Mouse (Mus musculus): Measurements from ENCODE around the gene Lgals3.

DNA sequence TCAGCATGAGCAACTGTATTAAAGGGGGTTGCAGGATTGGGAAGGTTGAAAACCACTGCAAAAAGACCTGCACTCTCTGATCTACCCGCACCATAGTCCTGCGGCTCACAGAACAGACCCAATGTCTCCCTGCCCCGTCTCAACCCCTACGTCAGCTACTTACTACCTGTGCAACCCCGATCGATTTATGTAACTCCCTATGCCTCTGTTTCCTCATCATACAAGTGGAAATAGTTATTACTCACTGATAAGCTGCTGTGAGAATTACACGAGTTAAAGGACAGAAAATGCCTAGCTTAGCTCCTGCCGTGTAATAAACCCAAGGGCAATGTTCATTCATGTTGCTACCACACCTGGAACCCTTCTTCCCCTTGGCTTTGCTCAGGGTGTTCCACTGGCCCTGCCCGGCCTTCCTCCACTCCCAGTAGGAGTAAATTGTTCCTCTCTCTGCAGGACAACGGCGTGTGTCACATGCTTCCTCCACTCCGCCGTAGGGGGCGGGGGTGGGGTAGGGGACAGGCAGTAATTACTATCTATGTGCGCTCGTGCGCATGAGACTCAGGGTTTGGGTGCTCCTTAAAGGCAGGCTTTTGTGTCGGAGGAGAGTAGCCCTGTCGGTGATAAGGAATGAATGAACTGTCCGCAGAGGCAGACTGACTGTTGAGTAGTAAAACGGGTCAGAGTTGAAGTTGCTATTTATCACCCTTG lies 2.7 kb upstream of the Lgals3 start:
- TF ChIP-seq MAFK (IDR thresholded peaks at IDR 0.05; ENCODE audit: insufficient replicate concordance, low read length): no peak
- no peak for TF ChIP-seq CHD2 (IDR thresholded peaks at IDR 0.05; ENCODE audit: low read length)
- TF ChIP-seq GABPA (IDR thresholded peaks at IDR 0.05; ENCODE audit: insufficient replicate concordance, low read depth, low read length): no peak
- no peak for TF ChIP-seq POLR2A (IDR thresholded peaks at IDR 0.05; ENCODE audit: low read depth, low read length)
- TF ChIP-seq NELFE (IDR thresholded peaks at IDR 0.05; ENCODE audit: low read depth, low read length): no peak
- no peak for TF ChIP-seq ZNF384 (IDR thresholded peaks at IDR 0.05; ENCODE audit: low read depth, low read length)
- no peak for TF ChIP-seq UBTF (IDR thresholded peaks at IDR 0.05; ENCODE audit: low read depth, low read length)
- no peak for TF ChIP-seq JUND (conservative IDR thresholded peaks at IDR 0.05; ENCODE audit: low read depth, low read length)
- TF ChIP-seq CTCF (conservative IDR thresholded peaks at IDR 0.05 in 1 of 2, IDR thresholded peaks at IDR 0.05 in 1 of 2; ENCODE audit: low read depth in 2 of 2, low read length in 2 of 2): no peak
- TF ChIP-seq ZMIZ1 (IDR thresholded peaks at IDR 0.05; ENCODE audit: low read depth, low read length): no peak
- no peak for TF ChIP-seq SIN3A (IDR thresholded peaks at IDR 0.05; ENCODE audit: low read length)

Data from CH12.LX (cell line).